Mouse (Mus musculus) olfactory bulb, adult 2 months (tissue): ENCODE measurements around the gene Ank3.

ENCODE experiments used
- CTCF ChIP-seq: fragments of 200-500 bp; IDR thresholded peaks from 2 replicates; pipeline ENCODE4 v1.5.1; 2012; ENCODE audit warnings: low read depth, mild to moderate bottlenecking, low read length, moderate library complexity; ENCODE audit not compliant: insufficient read depth
- POLR2A ChIP-seq: fragments of 200-500 bp; IDR thresholded peaks from 2 replicates; pipeline ENCODE4 v1.6.1; 2012; ENCODE audit warnings: mild to moderate bottlenecking, low read depth, low read length, moderate library complexity; ENCODE audit not compliant: insufficient read depth

DNA sequence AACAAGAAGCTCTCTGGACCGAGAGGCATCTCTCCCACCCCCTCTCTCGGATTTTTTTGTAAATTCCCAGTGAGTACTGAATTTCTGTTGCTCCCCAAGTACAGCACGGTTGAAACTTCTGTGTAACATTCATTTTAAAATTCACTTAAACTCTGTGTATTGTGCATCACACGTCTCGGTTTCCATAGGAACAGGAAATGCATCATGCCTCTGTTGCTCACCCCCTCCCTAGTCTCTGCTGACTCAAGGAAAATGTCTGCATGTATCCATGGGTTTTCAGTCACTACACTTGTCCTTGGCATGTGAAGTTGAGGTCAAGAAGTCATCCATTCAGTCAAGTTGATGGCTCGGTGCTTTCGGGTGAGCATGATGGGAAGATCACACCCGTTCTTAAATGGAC is 234.3 kb downstream of the Ank3 start:
- TF ChIP-seq CTCF, result no peak
- TF ChIP-seq POLR2A, result no peak
